Mouse (Mus musculus) cerebellum, adult 2 months (tissue): Measurements from ENCODE around the gene Trim27.

Experiments used
- CTCF ChIP-seq: fragments of 200-500 bp; IDR thresholded peaks from 2 replicates; pipeline ENCODE4 v1.5.1; 2011; ENCODE audit warnings: low read depth, mild to moderate bottlenecking, control low read depth, low read length, moderate library complexity, borderline replicate concordance; ENCODE audit not compliant: insufficient read depth
- POLR2A ChIP-seq: fragments of 200-500 bp; IDR thresholded peaks from 2 replicates; pipeline ENCODE4 v1.6.1; 2011; ENCODE audit warnings: low read length, control low read depth, borderline replicate concordance; ENCODE audit not compliant: insufficient read depth

- TF ChIP-seq CTCF (no peak), POLR2A (no peak)
Observed at GRCm38 (mm10) chr13:21168371-21169011, 10.8 kb upstream of the Trim27 start.
